Mouse (Mus musculus) kidney, adult 2 months (tissue): ENCODE data around the gene Ninl. TPM values are rescaled to one million over a fixed set of nuclear protein-coding genes. Genes with fewer than 3 reads are reported as not detected.

ENCODE experiments used
- DNase-seq: peaks from one replicate; pipeline ENCODE4 v3.0.0; 2021
- H3K27ac ChIP-seq: fragments of 200-500 bp; 2 replicates; pipeline ENCODE4 v1.5.1; 2012; ENCODE audit warnings: low read depth, low read length, control low read depth, inconsistent platforms; ENCODE audit not compliant: insufficient read depth
- H3K27me3 ChIP-seq: fragments of 200-500 bp; replicated peaks from 2 replicates; pipeline ENCODE4 v1.6.1; 2012; ENCODE audit warnings: mild to moderate bottlenecking, moderate library complexity, low read length, inconsistent platforms; ENCODE audit not compliant: control insufficient read depth, insufficient read depth
- H3K36me3 ChIP-seq: fragments of 200-500 bp; 2 replicates; pipeline ENCODE4 v1.6.1; 2012; ENCODE audit warnings: mild to moderate bottlenecking, moderate library complexity, low read length, inconsistent platforms; ENCODE audit not compliant: control insufficient read depth, insufficient read depth
- H3K4me1 ChIP-seq: fragments of 200-500 bp; 2 replicates; pipeline ENCODE4 v1.6.1; 2011; ENCODE audit warnings: low read length; ENCODE audit not compliant: control insufficient read depth, insufficient read depth
- H3K4me3 ChIP-seq: fragments of 200-500 bp; 2 replicates; pipeline ENCODE4 v1.5.1; 2011; ENCODE audit warnings: mild to moderate bottlenecking, low read depth, low read length, control low read depth; ENCODE audit not compliant: insufficient read depth
- CTCF ChIP-seq: fragments of 200-500 bp; conservative IDR thresholded peaks from 2 replicates; pipeline ENCODE4 v1.5.1; 2011; ENCODE audit warnings: low read depth, mild to moderate bottlenecking, control low read depth, low read length, moderate library complexity, mixed read lengths; ENCODE audit not compliant: insufficient read depth, insufficient read length
- POLR2A ChIP-seq: fragments of 200-500 bp; IDR thresholded peaks from one replicate; pipeline ENCODE4 v1.6.1; 2011; ENCODE audit warnings: low read depth, low read length, control low read depth
- WGBS: fragments of 180-500 bp; shearing (Covaris S2); methylation state at CpG from one replicate; pipeline ENCODE4 v1.1.7; 2018; 5-methylcytosine and 5-hydroxymethylcytosine counted together
- polyA plus RNA-seq: library from polyadenylated mRNA; depleted of rRNA; stranded (reverse); fragments of >200 nt; gene quantifications from 2 replicates; pipeline ENCODE4 v1.2.3, GENCODE M21; 2012

Ninl gene
- polyA plus RNA-seq, 1 experiment, result 11.5 TPM

DNA sequence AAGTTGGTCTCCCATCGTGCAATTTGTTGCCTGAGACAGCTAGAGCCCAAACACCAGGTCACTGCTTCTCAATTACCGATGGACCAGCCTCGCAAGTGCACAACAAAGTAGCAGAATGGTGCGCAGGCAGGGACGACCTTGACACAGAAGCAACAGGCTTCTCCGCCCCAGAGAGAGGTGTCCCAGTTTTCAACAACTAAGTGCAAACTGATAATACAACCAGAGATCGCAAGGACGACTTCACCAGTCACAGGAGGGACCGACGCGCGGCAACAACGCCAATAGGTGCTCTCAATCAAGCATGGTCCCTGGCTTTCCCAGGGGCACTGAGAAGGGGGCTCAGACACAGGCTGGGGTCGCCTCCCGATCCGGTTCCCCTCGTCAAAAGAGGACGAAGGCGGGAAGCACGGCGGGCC is 30.7 kb downstream of the Ninl start:
- WGBS, result 2% methylated on average over 21 of the region's 21 CpGs
- Histone ChIP-seq H3K27me3 (no peaks in the 10 kb centered on the region; the same call in 1 of the 2 replicates), H3K4me1 (peaks cover 16% of the 10 kb centered on the region), H3K27ac (peak overlapping the region; percentile 32), H3K36me3 (no peaks in the 10 kb centered on the region), H3K4me3 (peak overlapping the region; percentile 94)
- peak; percentile 18 for DNase-seq
- no peak for TF ChIP-seq CTCF
- no peak for TF ChIP-seq POLR2A

DNA sequence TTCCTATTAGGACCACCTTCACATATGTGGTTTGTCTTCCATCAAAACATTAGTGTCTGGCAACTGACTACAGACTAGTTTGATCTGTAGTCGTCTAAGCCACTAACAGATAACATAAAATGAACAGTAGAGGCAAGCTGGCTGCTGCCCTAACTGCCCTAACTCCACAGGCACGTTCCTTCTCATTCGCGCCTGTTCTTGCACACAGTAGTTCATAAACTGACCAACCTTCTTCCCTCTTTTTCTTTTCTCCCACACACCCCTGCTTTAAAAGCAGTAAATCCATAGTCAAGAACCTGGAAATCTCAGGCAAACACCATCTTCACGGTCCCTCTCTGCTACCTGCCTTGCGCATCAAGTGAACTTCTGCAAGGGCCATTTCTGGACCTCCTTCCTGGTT is 31.2 kb downstream of the Ninl start:
- peaks cover 16% of the 10 kb centered on the region for H3K4me1 ChIP-seq
- DNase-seq, result no peak
- WGBS, result 45% methylated on average over 6 of the region's 6 CpGs
- TF ChIP-seq CTCF (no peak), POLR2A (no peak)
- peak overlapping the region; percentile 94 for H3K4me3 ChIP-seq
- H3K27ac ChIP-seq, result peak overlapping the region; percentile 32
- H3K27me3 ChIP-seq, result no peaks in the 10 kb centered on the region; the same call in 1 of the 2 replicates
- no peaks in the 10 kb centered on the region for H3K36me3 ChIP-seq

DNA sequence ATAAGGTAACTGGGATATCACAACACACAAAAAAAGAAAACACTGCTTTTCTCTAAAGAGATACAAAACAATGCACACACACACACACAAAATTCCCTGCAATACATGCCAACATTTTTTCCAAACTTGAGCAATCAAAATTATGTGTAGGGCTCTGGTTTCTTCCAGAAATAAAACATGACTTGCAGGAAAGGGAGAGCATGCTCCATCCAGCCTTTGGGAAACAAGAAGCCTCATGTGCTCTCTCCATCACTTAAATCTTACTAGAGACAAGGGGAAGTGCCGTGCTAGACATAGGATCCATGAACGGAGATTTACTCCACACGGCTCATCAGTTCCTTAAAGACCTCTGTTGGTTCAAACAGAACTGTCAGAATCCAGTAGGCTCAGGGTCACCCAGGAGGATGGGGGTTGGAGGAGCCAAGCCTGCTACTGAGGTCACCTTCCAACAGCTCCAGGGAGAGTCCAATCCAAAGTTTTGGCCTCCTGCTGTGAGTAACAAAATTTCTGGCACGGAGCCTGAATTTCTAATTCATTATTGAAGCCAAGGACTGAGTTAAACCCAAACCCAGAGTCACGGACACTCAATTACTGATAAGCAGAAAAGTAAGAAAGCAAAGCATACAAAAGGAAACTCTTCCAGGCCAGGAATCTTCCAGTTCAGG is 32.8 kb downstream of the Ninl start:
- no peaks in the 10 kb centered on the region; the same call in 1 of the 2 replicates for H3K27me3 ChIP-seq
- WGBS, result 27% methylated on average over 5 of the region's 5 CpGs
- H3K4me1 ChIP-seq, result peaks cover 19% of the 10 kb centered on the region
- TF ChIP-seq CTCF (no peak), POLR2A (no peak)
- peak overlapping the region; percentile 30; the same call in 1 of the 2 replicates for H3K4me3 ChIP-seq
- no peaks in the 10 kb centered on the region for H3K36me3 ChIP-seq
- DNase-seq, result peak; percentile 94
- peak overlapping the region; percentile 98 for H3K27ac ChIP-seq

DNA sequence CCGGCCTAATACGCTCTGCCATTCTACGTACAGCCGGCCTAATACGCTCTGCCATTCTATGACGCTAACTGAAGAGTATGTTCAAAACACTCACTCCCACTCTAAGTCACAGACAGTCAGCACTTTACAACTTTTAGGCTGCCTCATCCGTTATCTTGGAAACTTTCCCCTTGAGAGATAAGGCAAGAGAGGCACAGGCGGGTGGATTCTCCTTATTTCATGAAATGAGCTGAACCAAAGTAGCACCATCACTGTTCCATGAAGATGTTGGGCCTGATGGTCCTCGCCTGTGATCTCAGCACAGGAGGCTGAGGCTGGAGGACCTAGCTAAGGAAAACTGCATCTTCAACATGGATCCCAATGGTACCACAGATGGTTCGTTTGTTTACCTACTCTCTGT is 34.8 kb downstream of the Ninl start:
- TF ChIP-seq POLR2A, result no peak
- TF ChIP-seq CTCF, result no peak
- H3K4me1 ChIP-seq, result peaks cover 16% of the 10 kb centered on the region
- no peak for DNase-seq
- peak overlapping the region; percentile 62 for H3K27ac ChIP-seq
- H3K27me3 ChIP-seq, result no peaks in the 10 kb centered on the region; the same call in 1 of the 2 replicates
- no peaks in the 10 kb centered on the region for H3K36me3 ChIP-seq
- no peak overlapping the region for H3K4me3 ChIP-seq
- 87% methylated on average over 10 of the region's 10 CpGs for WGBS

DNA sequence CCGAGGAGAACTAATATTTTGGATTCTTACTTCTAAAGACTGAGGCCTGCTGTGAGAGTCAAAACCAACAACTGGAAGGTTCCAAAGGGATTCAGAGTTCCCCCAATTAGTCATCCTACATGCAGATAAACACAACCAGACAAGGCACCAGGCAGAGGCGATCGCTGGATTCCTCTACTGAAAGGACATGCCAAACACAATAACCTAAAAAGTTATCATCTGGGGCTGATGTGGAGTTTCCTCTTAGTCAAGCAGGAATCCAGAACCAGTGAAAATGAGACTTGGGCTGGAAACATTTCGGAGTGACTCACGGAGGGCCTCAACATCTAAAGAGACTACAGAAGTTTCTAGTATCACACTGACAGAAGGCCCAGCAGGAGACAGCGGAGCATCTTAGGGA is 35.4 kb downstream of the Ninl start:
- DNase-seq, result no peak
- 68% methylated on average over 6 of the region's 6 CpGs for WGBS
- Histone ChIP-seq H3K27ac (peak overlapping the region; percentile 74), H3K27me3 (no peaks in the 10 kb centered on the region; the same call in 1 of the 2 replicates), H3K36me3 (no peaks in the 10 kb centered on the region), H3K4me3 (no peak overlapping the region), H3K4me1 (peaks cover 16% of the 10 kb centered on the region)
- no peak for TF ChIP-seq CTCF
- no peak for TF ChIP-seq POLR2A

DNA sequence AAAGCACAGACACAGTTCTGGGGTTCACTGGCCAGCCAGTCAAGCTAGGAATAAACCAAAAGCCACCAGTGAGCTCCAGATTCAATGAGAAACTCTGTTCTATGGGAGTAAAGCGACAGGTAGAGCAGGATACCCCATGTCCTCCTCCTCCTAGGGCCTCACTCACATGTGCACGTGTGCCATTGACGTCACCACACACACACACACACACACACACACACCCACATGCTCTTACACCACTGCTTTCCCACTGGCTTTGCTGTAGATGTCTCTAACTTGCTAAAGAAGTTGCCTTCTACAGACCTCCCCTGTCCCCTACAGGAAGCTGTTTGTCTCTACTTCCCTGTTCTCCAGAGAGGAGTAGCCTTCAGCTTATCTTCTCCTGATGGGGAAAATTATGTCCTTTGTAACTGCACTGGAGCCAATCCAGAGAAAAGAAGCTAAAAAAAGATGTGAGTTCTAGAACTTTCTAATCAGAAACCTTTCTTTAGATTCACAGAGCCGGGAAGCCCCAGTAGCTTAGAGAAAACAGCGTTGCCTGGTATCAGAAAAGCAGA is 37.5 kb downstream of the Ninl start:
- Histone ChIP-seq H3K4me3 (no peak overlapping the region), H3K36me3 (no peaks in the 10 kb centered on the region), H3K4me1 (peaks cover 13% of the 10 kb centered on the region), H3K27me3 (no peaks in the 10 kb centered on the region; the same call in 1 of the 2 replicates), H3K27ac (no peak overlapping the region; the same call in 1 of the 2 replicates)
- TF ChIP-seq POLR2A (no peak), CTCF (no peak)
- 72% methylated on average over 5 of the region's 5 CpGs for WGBS
- no peak for DNase-seq

DNA sequence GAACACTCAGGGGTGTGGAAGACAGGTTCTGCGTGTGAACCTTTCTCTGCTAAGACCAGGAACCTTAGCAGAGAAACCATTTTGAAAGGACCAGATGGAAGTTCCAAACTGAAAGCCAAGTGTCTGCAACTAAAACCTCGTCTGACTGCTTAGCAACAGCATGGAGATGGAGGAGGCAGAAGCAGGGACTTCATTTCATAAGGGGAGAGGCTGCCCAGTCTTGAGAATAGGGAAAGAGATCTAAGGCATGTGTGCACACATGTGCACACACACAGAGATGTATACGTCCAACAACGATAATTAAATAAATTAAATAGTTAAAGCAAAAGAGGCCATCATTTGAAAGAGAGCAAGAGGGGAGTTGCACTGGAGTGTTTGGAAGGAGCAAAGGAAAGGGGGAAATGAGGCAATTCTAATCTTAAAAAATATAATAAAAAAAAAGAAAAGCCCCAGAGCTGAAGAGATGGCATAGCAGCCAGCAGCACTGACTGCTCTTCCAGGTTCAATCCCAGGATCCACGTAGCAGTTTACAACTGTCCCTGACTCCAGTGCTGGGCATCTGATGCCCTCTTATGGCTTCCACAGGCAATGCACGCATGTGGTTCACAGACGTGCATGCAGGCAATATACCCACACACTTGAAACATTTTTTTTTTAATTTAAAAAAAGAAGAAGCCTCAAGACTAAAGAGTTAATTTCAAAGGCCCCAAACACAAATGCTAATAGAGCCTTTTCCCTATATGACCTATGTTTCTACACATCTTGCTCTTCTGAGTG is 38.6 kb downstream of the Ninl start:
- 50% methylated on average over 7 of the region's 7 CpGs for WGBS
- TF ChIP-seq POLR2A, result no peak
- TF ChIP-seq CTCF, result peak; percentile 95

More for the DNA sequence above, 38.6 kb downstream of the Ninl start:
- DNase-seq, result peak; percentile 74
- Histone ChIP-seq H3K36me3 (no peaks in the 10 kb centered on the region), H3K4me1 (peaks cover 9% of the 10 kb centered on the region; the same call in 1 of the 2 replicates), H3K27ac (no peak overlapping the region), H3K27me3 (no peaks in the 10 kb centered on the region; the same call in 1 of the 2 replicates), H3K4me3 (no peak overlapping the region)
